Mouse (Mus musculus) olfactory bulb, adult 2 months (tissue): ENCODE measurements around the gene Pofut1.
"Not testable (repeated sequence)": the region's sequence is repeated elsewhere in the genome, so short reads cannot be mapped to it uniquely, and the experiment has no call there.

Experiments
- CTCF ChIP-seq: fragments of 200-500 bp; IDR thresholded peaks from 2 replicates; pipeline ENCODE4 v1.5.1; 2012; ENCODE audit warnings: low read depth, mild to moderate bottlenecking, low read length, moderate library complexity; ENCODE audit not compliant: insufficient read depth
- POLR2A ChIP-seq: fragments of 200-500 bp; IDR thresholded peaks from 2 replicates; pipeline ENCODE4 v1.6.1; 2012; ENCODE audit warnings: mild to moderate bottlenecking, low read depth, low read length, moderate library complexity; ENCODE audit not compliant: insufficient read depth

- not testable (repeated sequence) for TF ChIP-seq CTCF, POLR2A
These were observed 33.0 kb downstream of the Pofut1 start for GRCm38 (mm10) chr2:153274200-153274918.
